Comparison of ENCODE assay signal across 8 mouse cellular contexts in genomic region chr6:87040971-87041370, GRCm38 (mm10). TPM values are rescaled to one million over a fixed set of nuclear protein-coding genes. Genes with fewer than 3 reads are reported as not detected.
A peak's percentile ranks its signal among the peaks of the same experiment; 100 is the strongest.
DNase-seq lines count a peak whose midpoint lies in the region; ATAC-seq and TF ChIP-seq lines count a peak whose summit lies in the region.

No protein-coding gene starts in this region.

- peaks cover 18% of the 10 kb centered on the region for H3K4me1 ChIP-seq in heart, embryonic 12.5 days (replicated peaks)
- H3K4me1 ChIP-seq in liver, postnatal 0 days (ENCODE audit: insufficient read depth), result peaks cover 21% of the 10 kb centered on the region
- peaks cover 17% of the 10 kb centered on the region for H3K4me1 ChIP-seq in midbrain, embryonic 13.5 days (replicated peaks)
- H3K4me1 ChIP-seq in lung, postnatal 0 days (ENCODE audit: insufficient read depth, low read depth, low read length), result peaks cover 5% of the 10 kb centered on the region; the same call in 1 of the 2 replicates

- no peak for TF ChIP-seq EP300 in liver, postnatal 0 days (IDR thresholded peaks at IDR 0.05; ENCODE audit: low read depth)
- no peak for TF ChIP-seq EP300 in lung, postnatal 0 days (IDR thresholded peaks at IDR 0.05)

- 0 out of 2 replicates have a peak overlapping the region, but pooled peaks have one; percentile 33 for H3K27ac ChIP-seq in heart, embryonic 12.5 days (ENCODE audit: poor library complexity, severe bottlenecking)
- H3K27ac ChIP-seq in liver, postnatal 0 days (ENCODE audit: low read depth), result no peak overlapping the region
- H3K27ac ChIP-seq in midbrain, embryonic 13.5 days, result no peak overlapping the region
- no peak overlapping the region for H3K27ac ChIP-seq in lung, postnatal 0 days (ENCODE audit: low read length)

- H3K4me2 ChIP-seq in heart, embryonic 12.5 days, result no peak overlapping the region
- H3K4me2 ChIP-seq in liver, postnatal 0 days (ENCODE audit: low read depth, low read length), result peak overlapping the region; percentile 14; the same call in 1 of the 2 replicates
- H3K4me2 ChIP-seq in midbrain, embryonic 13.5 days (replicated peaks), result no peak overlapping the region
- H3K4me2 ChIP-seq in lung, postnatal 0 days (replicated peaks; ENCODE audit: low read depth, low read length), result no peak overlapping the region

- peaks cover 3% of the 10 kb centered on the region; the same call in 1 of the 2 replicates for H3K36me3 ChIP-seq in heart, embryonic 12.5 days
- no peaks in the 10 kb centered on the region for H3K36me3 ChIP-seq in liver, postnatal 0 days (replicated peaks; ENCODE audit: insufficient read depth, low read length)
- no peaks in the 10 kb centered on the region for H3K36me3 ChIP-seq in midbrain, embryonic 13.5 days
- H3K36me3 ChIP-seq in lung, postnatal 0 days (ENCODE audit: insufficient read depth, low read length), result no peaks in the 10 kb centered on the region

- H3K9ac ChIP-seq in heart, embryonic 12.5 days, result no peak overlapping the region
- H3K9ac ChIP-seq in liver, postnatal 0 days (replicated peaks), result no peak overlapping the region
- no peak overlapping the region for H3K9ac ChIP-seq in midbrain, embryonic 13.5 days (replicated peaks)
- H3K9ac ChIP-seq in lung, postnatal 0 days (replicated peaks; ENCODE audit: low read depth), result no peak overlapping the region

- peaks cover 4% of the 10 kb centered on the region for H3K9me3 ChIP-seq in heart, embryonic 12.5 days (replicated peaks)
- peaks cover 4% of the 10 kb centered on the region; the same call in 1 of the 2 replicates for H3K9me3 ChIP-seq in liver, postnatal 0 days (ENCODE audit: low read length)
- peaks cover 3% of the 10 kb centered on the region; the same call in 1 of the 2 replicates for H3K9me3 ChIP-seq in midbrain, embryonic 13.5 days
- H3K9me3 ChIP-seq in lung, postnatal 0 days (ENCODE audit: low read length), result no peaks in the 10 kb centered on the region

- ATAC-seq in heart, embryonic 12.5 days (ENCODE audit: insufficient number of reproducible peaks, low FRiP score), result no peak
- no peak for ATAC-seq in liver, postnatal 0 days
- no peak for ATAC-seq in midbrain, embryonic 13.5 days
- no peak for ATAC-seq in lung, postnatal 0 days

- no peak overlapping the region for H3K4me3 ChIP-seq in heart, embryonic 12.5 days
- H3K4me3 ChIP-seq in liver, postnatal 0 days (ENCODE audit: low read depth, low read length), result no peak overlapping the region
- H3K4me3 ChIP-seq in midbrain, embryonic 13.5 days (replicated peaks), result no peak overlapping the region
- H3K4me3 ChIP-seq in lung, postnatal 0 days (ENCODE audit: low read depth, low read length), result no peak overlapping the region

- TF ChIP-seq CTCF in liver, postnatal 0 days (IDR thresholded peaks at IDR 0.05; ENCODE audit: low read depth), result no peak
- TF ChIP-seq CTCF in lung, postnatal 0 days (IDR thresholded peaks at IDR 0.05), result no peak

- 62% methylated on average over 4 of the region's 4 CpGs for WGBS in heart, embryonic 12.5 days
- WGBS in liver, postnatal 0 days (ENCODE audit: insufficient replicate concordance), result 47% methylated on average over 4 of the region's 4 CpGs
- WGBS in midbrain, embryonic 13.5 days, result 83% methylated on average over 4 of the region's 4 CpGs
- WGBS in lung, postnatal 0 days, result 47% methylated on average over 4 of the region's 4 CpGs

- no peaks in the 10 kb centered on the region for H3K27me3 ChIP-seq in heart, embryonic 12.5 days (replicated peaks)
- H3K27me3 ChIP-seq in liver, postnatal 0 days (ENCODE audit: insufficient read depth, low read length), result no peaks in the 10 kb centered on the region
- no peaks in the 10 kb centered on the region for H3K27me3 ChIP-seq in midbrain, embryonic 13.5 days
- H3K27me3 ChIP-seq in lung, postnatal 0 days (replicated peaks; ENCODE audit: insufficient read depth, low read length), result no peaks in the 10 kb centered on the region

- no peak for DNase-seq in heart, adult 9 months (ENCODE audit: low spot score in 2 of 2)
- peak; percentile 61 for DNase-seq in 3T3-L1 (ENCODE audit: low read depth, low spot score)
- DNase-seq in brain, adult 2 months (ENCODE audit: low read depth, low spot score), result peak; percentile 69
- DNase-seq in liver, postnatal 0 days, result no peak
- no peak for DNase-seq in urinary bladder, postnatal 4 days (ENCODE audit: low spot score in 2 of 2)
- DNase-seq in lung, postnatal 0 days (ENCODE audit: low spot score), result no peak

RNA-seq across cellular contexts. Expression of gene Gfpt1, which starts 1.7 kb away (rescaled TPM):
- 17.7 and 19.3 TPM in 2 replicates for polyA plus RNA-seq in heart, embryonic 12.5 days (2016; fragmentation: Nextera tagmentation; extraction: Ambion mirVana)
- polyA plus RNA-seq in liver, postnatal 0 days (2015; fragmentation: Nextera tagmentation; extraction: Ambion mirVana), result 3.6 and 4.1 TPM in 2 replicates
- polyA plus RNA-seq in midbrain, embryonic 13.5 days (2015; fragmentation: Nextera tagmentation; extraction: Ambion mirVana), result 20.1 and 20.5 TPM in 2 replicates
- 10.8 and 11.5 TPM in 2 replicates for polyA plus RNA-seq in lung, postnatal 0 days (2015; fragmentation: Nextera tagmentation; extraction: Ambion mirVana)

RNA-seq across cellular contexts. Expression of gene Nfu1, which starts 31.9 kb away (rescaled TPM):
- 97.7 and 101 TPM in 2 replicates for polyA plus RNA-seq in heart, embryonic 12.5 days (2016; fragmentation: Nextera tagmentation; extraction: Ambion mirVana)
- polyA plus RNA-seq in liver, postnatal 0 days (2015; fragmentation: Nextera tagmentation; extraction: Ambion mirVana), result 53.5 and 57.7 TPM in 2 replicates
- polyA plus RNA-seq in midbrain, embryonic 13.5 days (2015; fragmentation: Nextera tagmentation; extraction: Ambion mirVana), result 113 and 125 TPM in 2 replicates
- polyA plus RNA-seq in lung, postnatal 0 days (2015; fragmentation: Nextera tagmentation; extraction: Ambion mirVana), result 70.7 and 72.9 TPM in 2 replicates

Comparison
In these comparisons a context has a peak if more than half of its experiments do, and no peak if none do; other contexts are left out.
1. DNase-seq: peak in 3T3-L1 (single experiment) and brain, adult 2 months (single experiment); none in heart, adult 9 months (0 of 2), liver, postnatal 0 days (single experiment), urinary bladder, postnatal 4 days (0 of 2) and lung, postnatal 0 days (single experiment).